Mouse (Mus musculus) layer of hippocampus, postnatal 14 days (tissue): ENCODE results near the gene Ugt1a9. TPM values are rescaled to one million over a fixed set of nuclear protein-coding genes. Genes with fewer than 3 reads are reported as not detected.
A peak's percentile ranks its signal among the peaks of the same experiment; 100 is the strongest.
"Not testable (repeated sequence)": the region's sequence is repeated elsewhere in the genome, so short reads cannot be mapped to it uniquely, and the experiment has no call there.

Experiments used
- DNase-seq, 2 experiments: peaks; one replicate each; pipeline ENCODE4 v3.0.0; 2021 to 2022; ENCODE audit warnings: low spot score in 2 of 2, mixed read lengths in 1 of 2
- total RNA-seq, 2 experiments: library from RNA; stranded (reverse); gene quantifications; 2 replicates each; pipeline ENCODE4 v1.2.3; 2021

Gene Ugt1a9
- total RNA-seq, 2 experiments from 2014 or later, result not detected

DNA sequence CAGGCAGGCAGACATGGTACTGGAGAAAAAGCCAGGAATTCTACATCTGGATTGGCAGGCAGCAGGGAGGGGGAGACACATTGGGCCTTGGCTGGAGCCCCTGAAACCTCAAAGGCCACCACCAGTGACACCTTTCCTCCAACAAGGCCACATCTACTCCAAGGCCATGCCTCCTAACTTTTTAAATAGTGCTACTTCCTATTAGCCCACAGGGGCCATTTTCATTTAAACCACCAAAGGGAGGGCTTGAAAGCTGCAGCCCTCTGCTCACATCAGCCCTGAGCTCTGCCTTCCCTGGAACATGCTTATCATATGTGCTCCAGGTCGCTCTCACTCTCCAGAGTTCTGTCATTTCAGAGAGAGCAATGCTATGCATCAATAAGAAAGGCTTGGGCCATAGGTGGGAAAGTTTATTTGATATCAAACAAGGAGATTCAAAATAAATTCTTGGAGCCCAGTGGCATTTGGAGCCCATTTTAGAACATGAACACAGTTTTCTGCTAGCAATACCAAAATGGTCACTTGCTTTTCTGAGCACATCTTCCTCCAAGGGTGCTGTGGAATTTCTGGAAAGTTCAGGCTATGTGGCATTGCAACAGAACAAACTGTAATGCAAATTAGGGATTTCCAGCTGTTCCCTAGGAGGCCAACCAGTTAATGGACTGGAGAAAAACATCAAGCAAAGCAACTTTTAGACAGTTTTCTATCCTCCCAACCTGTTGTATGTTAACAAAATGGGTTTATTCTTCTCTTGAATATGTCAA is 34.2 kb downstream of the Ugt1a9 start:
- no peak for DNase-seq

GRCm38 (mm10) chr1:88105656-88106055 is 35.1 kb downstream of the Ugt1a9 start:
- DNase-seq, result no peak

GRCm38 (mm10) chr1:88109027-88109557 is 38.5 kb downstream of the Ugt1a9 start:
- DNase-seq, result not testable (repeated sequence)

DNA sequence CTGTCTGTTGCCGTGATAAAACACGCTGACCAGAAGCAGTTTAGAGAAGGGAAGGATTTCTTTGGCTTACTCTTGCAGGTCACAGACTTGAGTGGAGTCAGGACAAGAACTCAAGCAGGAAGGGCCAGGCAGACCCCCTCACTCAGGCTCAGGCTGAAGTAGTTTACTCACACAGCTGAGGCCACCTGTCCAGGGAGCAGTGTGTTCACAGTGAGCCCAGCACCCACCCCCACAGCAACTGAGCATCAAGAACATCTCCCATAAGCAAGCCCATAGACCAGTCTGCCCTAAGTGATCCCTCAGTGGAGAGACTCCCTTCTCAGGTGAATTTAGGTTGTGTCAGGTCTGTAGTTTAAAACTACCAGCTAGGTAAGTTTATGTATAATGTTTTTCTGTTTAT is 39.0 kb downstream of the Ugt1a9 start:
- not testable (repeated sequence) for DNase-seq

DNA sequence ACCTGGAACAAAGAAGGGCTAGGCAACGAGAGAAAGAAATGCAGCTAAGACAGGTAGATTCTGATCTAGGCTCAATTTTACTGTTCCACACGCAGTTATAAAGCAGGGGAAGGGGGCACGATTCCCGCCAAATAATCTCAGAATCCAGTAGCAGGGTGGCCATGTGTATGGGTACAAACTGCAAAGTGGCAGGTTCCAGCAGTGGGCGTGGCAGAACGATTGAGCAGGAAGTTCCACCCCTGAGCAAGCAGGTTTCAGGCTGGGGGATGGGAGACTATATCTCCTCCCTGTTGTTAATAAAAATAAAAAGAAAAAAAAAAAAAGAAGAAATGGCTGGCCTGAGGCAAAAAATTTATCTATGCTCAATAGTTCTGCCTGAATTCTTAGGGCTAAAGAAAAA is 42.2 kb downstream of the Ugt1a9 start:
- DNase-seq, result not testable (repeated sequence)

GRCm38 (mm10) chr1:88120550-88120949 is 50.0 kb downstream of the Ugt1a9 start:
- not testable (repeated sequence) for DNase-seq

DNA sequence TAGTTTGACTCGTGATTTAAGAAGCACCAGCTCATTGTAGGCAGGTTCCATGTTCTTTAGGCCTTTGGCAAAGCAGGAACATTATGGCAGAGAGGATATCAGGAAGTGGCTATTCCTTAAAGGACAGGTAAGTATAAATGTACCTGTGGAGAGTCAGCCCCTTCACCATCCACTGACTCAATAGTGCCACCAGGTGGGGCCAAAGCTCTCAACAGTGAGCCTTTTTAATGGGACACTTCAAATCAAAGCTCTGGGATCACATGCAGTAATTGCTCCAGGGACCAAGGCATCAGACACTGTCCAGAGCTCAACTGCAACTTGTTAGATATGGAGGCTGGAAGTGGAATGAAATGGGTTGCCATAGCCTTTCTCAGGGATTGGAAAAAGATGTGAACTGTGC is 50.9 kb downstream of the Ugt1a9 start:
- DNase-seq, result not testable (repeated sequence)

- not testable (repeated sequence) for DNase-seq
Observed at GRCm38 (mm10) chr1:88125827-88126360, 55.3 kb downstream of the Ugt1a9 start.

DNA sequence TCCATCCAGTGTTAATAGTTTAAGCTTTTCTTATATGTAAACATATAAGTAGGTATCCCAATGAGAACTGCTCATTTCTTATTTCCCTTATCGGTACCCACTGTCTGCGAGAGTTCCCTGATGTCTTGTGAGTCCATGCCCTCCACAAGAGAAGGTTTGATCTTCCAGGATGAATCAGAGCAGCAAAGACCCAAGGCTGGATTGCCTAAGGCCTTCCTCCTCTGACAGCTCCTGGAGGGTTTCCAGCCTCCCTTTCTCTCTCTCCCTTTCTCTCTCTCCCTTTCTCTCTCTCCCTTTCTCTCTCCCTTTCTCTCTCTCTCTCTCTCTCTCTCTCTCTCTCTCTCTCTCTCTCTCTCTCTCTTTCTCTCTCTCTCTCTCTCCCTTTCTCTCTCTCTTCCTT is 58.5 kb downstream of the Ugt1a9 start:
- not testable (repeated sequence) for DNase-seq

- DNase-seq, result not testable (repeated sequence)
Observed at GRCm38 (mm10) chr1:88130223-88130622, 59.6 kb downstream of the Ugt1a9 start.

DNA sequence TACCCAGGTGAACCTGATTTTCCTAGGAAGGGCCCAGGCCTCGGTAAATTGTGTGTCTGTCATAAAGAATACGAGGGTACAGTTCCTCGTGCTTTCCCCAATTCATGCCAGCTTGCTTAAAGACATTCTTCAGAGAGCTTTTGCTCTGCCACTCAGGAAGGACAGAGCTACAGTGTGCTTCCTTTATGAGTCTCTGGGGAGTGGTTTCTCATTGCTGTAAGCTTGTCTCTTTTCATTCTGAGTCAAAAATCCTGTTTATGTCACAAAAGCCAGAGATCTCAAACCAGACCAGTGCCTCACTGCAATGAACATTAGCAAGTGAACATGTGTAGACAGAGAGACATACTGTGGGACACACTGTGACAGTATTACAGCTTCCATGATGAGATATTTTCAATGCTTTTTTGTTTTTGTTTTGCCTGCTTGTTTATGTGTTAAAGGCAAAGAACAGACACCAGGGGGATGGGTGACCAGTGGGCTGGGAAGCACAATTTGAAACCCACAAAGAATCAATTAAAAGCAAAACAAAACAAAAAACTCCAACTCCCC is 63.4 kb downstream of the Ugt1a9 start:
- DNase-seq, result no peak

DNA sequence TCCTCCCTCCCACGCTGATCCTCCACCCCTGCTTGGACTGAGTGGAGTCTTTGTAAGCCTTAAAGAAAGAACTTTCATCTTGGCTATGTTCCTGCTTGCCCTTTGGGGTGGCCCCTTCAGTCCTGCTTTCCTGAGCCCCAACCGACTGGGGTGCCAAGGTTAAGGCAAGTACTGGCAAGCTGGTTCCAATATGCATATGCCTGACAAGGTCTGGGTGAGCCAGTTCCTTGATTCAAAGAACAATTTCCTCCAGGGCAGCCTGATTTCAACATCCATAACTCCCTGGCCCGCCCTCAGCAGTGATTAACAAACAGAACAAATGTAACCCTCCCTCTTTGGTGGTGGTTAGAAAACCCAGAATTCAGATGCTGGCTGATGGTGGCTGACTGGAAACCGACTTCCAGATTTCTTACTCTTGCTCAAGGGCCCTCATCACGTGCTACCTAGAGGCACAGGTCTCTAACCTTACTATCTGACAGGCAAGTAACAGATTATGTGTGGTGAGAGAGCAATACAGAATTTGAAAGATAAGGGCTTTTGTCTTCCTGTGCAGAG is 63.9 kb downstream of the Ugt1a9 start, which contains the start of gene Ugt1a6a:
Ugt1a6a (plus strand) TSS at position 353 of the 555 bp plus-strand sequence.
- DNase-seq, result peak in 1 of 2 experiments; percentile 24

DNA sequence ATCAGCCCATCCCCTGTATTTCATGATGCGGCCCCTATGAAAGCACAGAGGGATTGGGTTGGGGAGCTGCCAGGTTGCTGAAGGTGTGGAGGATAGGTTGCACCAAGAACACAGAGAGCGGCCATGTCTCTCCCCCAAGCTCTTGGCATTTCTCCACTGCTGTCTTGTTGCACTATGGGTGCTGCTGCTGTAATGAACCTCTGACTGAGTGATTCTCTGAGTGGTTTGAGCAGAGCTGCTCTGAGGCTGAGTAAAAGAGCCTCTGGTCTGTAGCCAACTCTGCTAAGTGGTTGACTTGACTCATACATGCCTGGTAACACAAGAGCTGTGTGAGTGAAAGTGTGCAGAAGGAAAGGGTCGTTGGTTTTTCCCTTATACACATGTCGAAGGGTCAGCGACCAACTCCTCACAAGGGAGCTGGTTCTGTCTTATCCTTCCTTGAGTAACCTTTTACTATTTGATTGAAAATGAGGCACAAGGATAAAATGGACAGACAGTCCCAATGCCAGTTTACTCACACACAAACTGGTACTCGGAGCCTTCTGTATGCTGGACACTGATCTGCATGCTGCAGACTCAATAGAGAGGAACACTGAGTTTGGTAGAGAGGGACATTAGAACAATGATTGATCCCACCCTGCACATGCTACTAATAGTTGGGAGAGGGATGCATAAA is 64.8 kb downstream of the Ugt1a9 start:
- DNase-seq, result not testable (repeated sequence)

DNA sequence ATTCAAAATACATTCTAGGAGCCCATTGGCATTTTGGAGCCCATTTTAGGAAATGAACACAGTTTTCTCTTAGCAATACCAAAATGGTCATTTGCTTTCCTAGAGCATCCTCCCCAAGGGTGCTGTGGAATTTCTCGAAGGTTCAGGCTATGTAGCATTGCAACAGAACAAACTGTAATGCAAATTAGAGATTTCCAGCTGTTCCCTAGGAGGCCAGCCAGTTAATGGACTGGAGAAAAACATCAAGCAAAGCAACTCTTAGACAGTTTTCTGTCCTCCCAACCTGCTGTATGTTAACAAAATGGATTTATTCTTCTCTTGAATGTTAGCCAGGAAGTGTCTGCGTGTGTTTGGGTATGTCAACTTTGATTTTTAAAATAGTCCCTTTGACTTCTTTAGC is 66.0 kb downstream of the Ugt1a9 start:
- no peak for DNase-seq

DNA sequence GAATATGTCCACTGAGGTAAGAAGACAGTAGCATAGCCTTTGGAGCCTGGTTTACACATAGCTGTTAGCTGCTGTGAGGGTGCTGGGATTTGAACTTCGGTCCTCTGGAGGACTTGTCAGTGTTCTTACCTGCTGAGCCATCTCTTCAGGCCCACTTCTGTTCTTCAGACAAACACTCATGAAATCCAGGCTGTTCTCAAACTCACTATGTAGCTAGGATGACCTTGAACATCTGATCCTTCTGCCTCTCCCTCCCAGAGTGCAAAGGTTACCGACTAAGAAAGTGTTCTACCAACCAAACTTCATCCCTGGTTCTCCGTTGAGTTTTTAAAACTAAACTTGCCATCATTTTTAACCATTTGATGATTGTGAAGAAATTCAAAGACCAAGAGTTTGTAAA is 66.7 kb downstream of the Ugt1a9 start:
- DNase-seq, result no peak

DNA sequence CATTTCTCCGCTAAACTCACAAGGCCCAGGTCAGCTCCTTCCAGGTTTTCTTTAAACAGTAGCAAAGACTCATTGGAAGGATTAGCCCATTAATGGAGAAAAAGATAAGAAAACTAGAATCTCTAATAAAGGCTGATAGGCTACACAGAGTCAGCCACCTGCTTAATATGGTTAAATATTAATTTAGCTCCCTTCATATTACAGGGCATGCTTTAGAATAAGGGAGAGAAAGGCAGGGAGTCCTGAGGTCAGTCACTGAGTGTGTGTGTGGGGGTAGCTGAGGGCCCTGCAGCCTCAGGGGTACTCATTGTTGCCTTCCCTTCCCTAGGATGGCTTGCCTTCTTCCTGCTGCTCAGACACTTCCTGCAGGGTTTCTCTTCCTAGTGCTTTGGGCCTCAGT is 67.5 kb downstream of the Ugt1a9 start:
- no peak for DNase-seq

DNA sequence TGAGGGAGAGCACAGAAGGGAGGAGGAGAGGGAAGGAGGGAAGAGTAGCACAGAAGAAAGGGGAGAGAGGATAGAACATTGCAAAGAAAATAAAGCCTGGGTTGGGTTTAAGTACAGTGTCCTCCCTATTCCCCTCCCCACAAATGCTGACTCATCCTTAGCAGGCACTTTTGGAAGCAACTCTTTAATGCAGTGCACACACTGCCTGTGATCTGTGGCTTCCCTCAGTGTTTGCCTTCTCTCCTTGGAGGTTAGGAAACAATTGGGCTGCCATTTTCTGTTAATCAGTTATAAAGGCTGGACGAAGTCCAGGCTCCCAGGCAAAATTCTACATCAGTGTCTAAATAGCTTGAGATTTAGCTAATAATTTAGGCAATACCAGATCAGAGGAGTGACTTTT is 69.9 kb downstream of the Ugt1a9 start:
- DNase-seq, result not testable (repeated sequence)

DNA sequence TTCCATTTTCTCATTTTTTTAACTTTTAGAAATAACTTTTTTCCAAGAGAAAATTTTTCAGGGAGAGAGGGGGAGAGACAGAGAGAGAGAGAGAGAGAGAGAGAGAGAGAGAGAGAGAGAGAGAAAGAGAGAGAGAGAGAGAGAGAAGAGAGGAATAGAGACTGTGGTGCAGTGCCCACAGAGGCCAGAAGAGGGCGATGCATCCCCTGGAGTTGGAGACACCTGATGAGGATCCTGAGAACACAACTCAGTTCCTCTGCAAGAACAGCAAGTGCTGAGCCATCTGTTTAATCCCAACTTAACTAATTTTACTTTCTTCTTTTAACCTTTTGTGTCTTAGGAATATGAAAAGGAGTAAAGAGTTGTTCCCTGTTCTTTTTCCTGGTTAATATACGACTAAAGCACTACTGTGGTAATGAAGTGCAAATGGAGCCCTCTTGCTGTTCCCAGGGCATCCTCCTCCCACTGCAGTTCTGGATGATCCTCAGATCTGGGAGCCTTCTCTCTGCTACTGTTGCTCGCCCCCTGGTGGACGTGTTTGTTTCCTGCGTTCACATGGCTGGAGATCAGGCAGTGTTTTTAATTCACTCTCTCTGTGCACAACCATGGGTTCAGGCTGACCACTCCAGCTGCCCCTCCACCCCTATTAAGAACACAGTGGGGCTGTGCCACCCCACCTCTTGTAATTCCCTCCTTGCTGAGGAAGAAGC is 73.5 kb downstream of the Ugt1a9 start:
- peak in 1 of 2 experiments; percentile 25 for DNase-seq

GRCm38 (mm10) chr1:88145278-88145677 is 74.7 kb downstream of the Ugt1a9 start:
- not testable (repeated sequence) for DNase-seq

- DNase-seq, result peak in 1 of 2 experiments; percentile 24
Observed at GRCm38 (mm10) chr1:88150133-88150532, 79.5 kb downstream of the Ugt1a9 start.

- DNase-seq, result no peak
Observed at GRCm38 (mm10) chr1:88158430-88158829, 87.8 kb downstream of the Ugt1a9 start.
